In the genomic region with DNA sequence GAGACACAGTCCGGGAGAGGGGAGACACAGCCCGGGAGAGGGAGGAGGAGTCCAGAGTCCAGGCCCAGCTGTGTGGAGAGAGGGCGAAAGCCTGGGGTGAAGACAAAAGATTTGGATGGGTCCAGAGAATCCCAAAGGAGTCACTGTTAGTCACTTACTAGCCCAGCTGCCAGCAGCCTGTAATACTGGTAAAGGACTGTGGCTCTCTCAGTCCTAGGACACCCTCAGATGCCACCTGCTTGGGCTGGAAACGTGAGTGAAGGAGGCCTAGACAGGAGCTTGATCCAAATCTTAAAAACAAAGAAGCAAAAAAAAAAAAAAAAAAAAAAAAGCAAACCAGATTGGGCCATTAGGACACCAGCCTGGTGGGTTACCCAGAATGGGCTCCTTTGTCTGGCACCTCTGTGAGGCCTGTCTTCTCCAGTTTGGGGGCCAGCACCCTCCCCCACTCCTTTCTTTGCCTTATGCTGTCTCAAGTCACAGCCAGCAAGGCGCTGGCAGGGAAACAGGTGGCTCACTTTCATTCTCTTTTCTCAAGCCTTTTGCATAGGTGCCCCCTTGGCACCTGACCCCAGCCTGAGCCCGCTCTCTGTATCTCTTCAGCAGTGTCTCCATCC, we compare ENCODE assay signal across 25 mouse cellular contexts. TPM values are rescaled to one million over a fixed set of nuclear protein-coding genes. Genes with fewer than 3 reads are reported as not detected.
DNase-seq lines count a peak whose midpoint lies in the region; ATAC-seq and TF ChIP-seq lines count a peak whose summit lies in the region.
"Had no signal": no experiment of that assay in that cellular context is flagged by ENCODE, and none has a peak within 500 bp of the region (broad histone marks: within the 10 kb centered on the region; RNA-seq: fewer than 3 reads in every experiment).

No protein-coding gene starts in this region.

- H3K4me1 ChIP-seq in hindbrain, embryonic 14.5 days (replicated peaks; ENCODE audit: control insufficient read depth, insufficient read depth, low read length), result peaks cover 3% of the 10 kb centered on the region
- H3K4me1 ChIP-seq in hindbrain, embryonic 13.5 days (replicated peaks), result peaks cover 32% of the 10 kb centered on the region
- H3K4me1 ChIP-seq in midbrain, postnatal 0 days (ENCODE audit: insufficient read depth, low read length), result no peaks in the 10 kb centered on the region; the same call in 1 of the 2 replicates
- 0 out of 2 replicates have a peak, but pooled peaks cover 9% of the 10 kb centered on the region for H3K4me1 ChIP-seq in midbrain, embryonic 14.5 days (ENCODE audit: control insufficient read depth, insufficient read depth, low read length)
- H3K4me1 ChIP-seq in forebrain, embryonic 14.5 days (ENCODE audit: control insufficient read depth, insufficient read depth, low read length), result peaks cover 17% of the 10 kb centered on the region
- no peaks in the 10 kb centered on the region for H3K4me1 ChIP-seq in stomach, postnatal 0 days (replicated peaks; ENCODE audit: control insufficient read depth, insufficient read depth)
- H3K4me1 ChIP-seq: heart, embryonic 12.5 days had no signal

- ATAC-seq in hindbrain, embryonic 14.5 days (ENCODE audit: low FRiP score), result 0 out of 2 replicates have a peak, but pooled peaks have one; percentile 16
- no peak for ATAC-seq in hindbrain, embryonic 13.5 days (ENCODE audit: low FRiP score)
- ATAC-seq in midbrain, postnatal 0 days (ENCODE audit: low FRiP score), result no peak
- ATAC-seq in midbrain, embryonic 14.5 days (ENCODE audit: low FRiP score, low TSS enrichment), result no peak
- ATAC-seq in forebrain, embryonic 14.5 days, result peak; percentile 78
- no peak for ATAC-seq in stomach, postnatal 0 days (ENCODE audit: low FRiP score, low TSS enrichment)
- ATAC-seq: intestine, embryonic 16.5 days had no signal

- H3K9ac ChIP-seq in hindbrain, embryonic 14.5 days, result no peak overlapping the region
- H3K9ac ChIP-seq in hindbrain, embryonic 13.5 days, result no peak overlapping the region
- H3K9ac ChIP-seq in midbrain, postnatal 0 days (replicated peaks; ENCODE audit: low read length, poor library complexity, severe bottlenecking), result no peak overlapping the region
- no peak overlapping the region for H3K9ac ChIP-seq in midbrain, embryonic 14.5 days (replicated peaks; ENCODE audit: low read length)
- H3K9ac ChIP-seq in forebrain, embryonic 14.5 days (ENCODE audit: low read length), result no peak overlapping the region; the same call in 1 of the 2 replicates
- H3K9ac ChIP-seq in stomach, postnatal 0 days (ENCODE audit: low read length), result no peak overlapping the region
- H3K9ac ChIP-seq: heart, embryonic 12.5 days; hindbrain, embryonic 15.5 days; liver, embryonic 13.5 days had no signal

- no peak for DNase-seq in hindbrain, embryonic 14.5 days (ENCODE audit: low spot score)
- peak; percentile 29 for DNase-seq in midbrain, postnatal 0 days (ENCODE audit: low spot score)
- no peak for DNase-seq in midbrain, embryonic 14.5 days
- peak; percentile 87 for DNase-seq in forebrain, embryonic 14.5 days (ENCODE audit: low spot score)
- DNase-seq in stomach, postnatal 0 days (ENCODE audit: low spot score), result no peak
- DNase-seq in layer of hippocampus, adult 9-11 months, result no peak
- DNase-seq: adrenal gland, adult 2 months; B cell, adult 2 months; cerebellum, adult 18-20 months; gastrocnemius, postnatal 25 days; heart, adult 18-20 months; heart, postnatal 10 days; kidney, adult 9 months; kidney, postnatal 25 days; liver, embryonic 13.5 days; lung, adult 2 months; lung, postnatal 14 days; right cerebral cortex, postnatal 14 days had no signal

- no peak overlapping the region for H3K4me2 ChIP-seq in hindbrain, embryonic 14.5 days (replicated peaks)
- H3K4me2 ChIP-seq in hindbrain, embryonic 13.5 days, result no peak overlapping the region
- no peak overlapping the region for H3K4me2 ChIP-seq in midbrain, postnatal 0 days (ENCODE audit: low read depth, low read length, poor library complexity, severe bottlenecking)
- no peak overlapping the region for H3K4me2 ChIP-seq in midbrain, embryonic 14.5 days (ENCODE audit: low read length)
- H3K4me2 ChIP-seq in forebrain, embryonic 14.5 days (ENCODE audit: low read length), result no peak overlapping the region
- H3K4me2 ChIP-seq in stomach, postnatal 0 days (replicated peaks; ENCODE audit: low read depth), result no peak overlapping the region
- H3K4me2 ChIP-seq: heart, embryonic 12.5 days; hindbrain, embryonic 15.5 days; liver, embryonic 13.5 days had no signal

- H3K27me3 ChIP-seq in hindbrain, embryonic 14.5 days (ENCODE audit: control insufficient read depth, insufficient read depth, low read length), result no peaks in the 10 kb centered on the region
- H3K27me3 ChIP-seq in hindbrain, embryonic 13.5 days, result peaks cover 25% of the 10 kb centered on the region
- H3K27me3 ChIP-seq in midbrain, postnatal 0 days (ENCODE audit: insufficient read depth, low read length), result no peaks in the 10 kb centered on the region
- H3K27me3 ChIP-seq in midbrain, embryonic 14.5 days (ENCODE audit: control insufficient read depth, insufficient read depth, low read length), result peaks cover 3% of the 10 kb centered on the region; the same call in 1 of the 2 replicates
- H3K27me3 ChIP-seq in forebrain, embryonic 14.5 days (replicated peaks; ENCODE audit: control insufficient read depth, insufficient read depth, low read length), result no peaks in the 10 kb centered on the region
- H3K27me3 ChIP-seq in stomach, postnatal 0 days (ENCODE audit: control insufficient read depth, insufficient read depth, low read length), result no peaks in the 10 kb centered on the region
- H3K27me3 ChIP-seq: hindbrain, embryonic 15.5 days had no signal

- H3K4me3 ChIP-seq in hindbrain, embryonic 14.5 days (replicated peaks; ENCODE audit: low read length), result no peak overlapping the region
- no peak overlapping the region for H3K4me3 ChIP-seq in hindbrain, embryonic 13.5 days
- H3K4me3 ChIP-seq in midbrain, postnatal 0 days (ENCODE audit: low read depth, low read length), result no peak overlapping the region
- H3K4me3 ChIP-seq in midbrain, embryonic 14.5 days (replicated peaks; ENCODE audit: low read depth, low read length), result no peak overlapping the region
- no peak overlapping the region for H3K4me3 ChIP-seq in forebrain, embryonic 14.5 days (ENCODE audit: low read depth, low read length)
- no peak overlapping the region for H3K4me3 ChIP-seq in stomach, postnatal 0 days (ENCODE audit: low read depth, low read length)
- H3K4me3 ChIP-seq: heart, embryonic 12.5 days; hindbrain, embryonic 15.5 days; liver, embryonic 13.5 days had no signal

- TF ChIP-seq EP300 in stomach, postnatal 0 days (optimal IDR thresholded peaks at IDR 0.05), result no peak

- no peaks in the 10 kb centered on the region for H3K9me3 ChIP-seq in hindbrain, embryonic 14.5 days (ENCODE audit: control insufficient read depth, low read length)
- no peaks in the 10 kb centered on the region for H3K9me3 ChIP-seq in hindbrain, embryonic 13.5 days
- H3K9me3 ChIP-seq in midbrain, postnatal 0 days (ENCODE audit: low read length), result no peaks in the 10 kb centered on the region
- H3K9me3 ChIP-seq in midbrain, embryonic 14.5 days (ENCODE audit: control insufficient read depth, low read length), result no peaks in the 10 kb centered on the region
- H3K9me3 ChIP-seq in forebrain, embryonic 14.5 days (replicated peaks; ENCODE audit: control insufficient read depth, low read length), result no peaks in the 10 kb centered on the region
- no peaks in the 10 kb centered on the region for H3K9me3 ChIP-seq in stomach, postnatal 0 days (ENCODE audit: control insufficient read depth, low read length)
- H3K9me3 ChIP-seq: G1E; heart, embryonic 12.5 days; hindbrain, embryonic 15.5 days; liver, embryonic 13.5 days had no signal

- no peak overlapping the region for H3K27ac ChIP-seq in hindbrain, embryonic 14.5 days
- no peak overlapping the region for H3K27ac ChIP-seq in hindbrain, embryonic 13.5 days
- H3K27ac ChIP-seq in midbrain, postnatal 0 days (ENCODE audit: low read depth, low read length), result no peak overlapping the region
- no peak overlapping the region for H3K27ac ChIP-seq in midbrain, embryonic 14.5 days (replicated peaks; ENCODE audit: low read depth, low read length)
- peak overlapping the region; percentile 88 for H3K27ac ChIP-seq in forebrain, embryonic 14.5 days (ENCODE audit: low read depth, low read length)
- H3K27ac ChIP-seq in stomach, postnatal 0 days (replicated peaks), result no peak overlapping the region
- H3K27ac ChIP-seq: hindbrain, embryonic 15.5 days; liver, embryonic 13.5 days had no signal

- H3K36me3 ChIP-seq in hindbrain, embryonic 14.5 days (replicated peaks; ENCODE audit: control insufficient read depth, insufficient read depth), result no peaks in the 10 kb centered on the region
- H3K36me3 ChIP-seq in hindbrain, embryonic 13.5 days, result no peaks in the 10 kb centered on the region
- H3K36me3 ChIP-seq in midbrain, postnatal 0 days (ENCODE audit: insufficient read depth, low read length), result no peaks in the 10 kb centered on the region
- no peaks in the 10 kb centered on the region for H3K36me3 ChIP-seq in midbrain, embryonic 14.5 days (ENCODE audit: control insufficient read depth, insufficient read depth, low read length)
- no peaks in the 10 kb centered on the region for H3K36me3 ChIP-seq in forebrain, embryonic 14.5 days (ENCODE audit: control insufficient read depth, insufficient read depth, low read length)
- no peaks in the 10 kb centered on the region for H3K36me3 ChIP-seq in stomach, postnatal 0 days (ENCODE audit: control insufficient read depth, insufficient read depth, low read length)
- H3K36me3 ChIP-seq: G1E; heart, embryonic 12.5 days; hindbrain, embryonic 15.5 days; liver, embryonic 13.5 days had no signal

- TF ChIP-seq CTCF in midbrain, postnatal 0 days (IDR thresholded peaks at IDR 0.05), result no peak
- no peak for TF ChIP-seq CTCF in stomach, postnatal 0 days (IDR thresholded peaks at IDR 0.05; ENCODE audit: low read depth)

- WGBS in hindbrain, embryonic 14.5 days, result 42% methylated on average over 6 of the region's 6 CpGs
- 44% methylated on average over 6 of the region's 6 CpGs for WGBS in hindbrain, embryonic 13.5 days
- WGBS in midbrain, postnatal 0 days, result 60% methylated on average over 6 of the region's 6 CpGs
- 42% methylated on average over 6 of the region's 6 CpGs for WGBS in midbrain, embryonic 14.5 days
- WGBS in forebrain, embryonic 14.5 days, result 35% methylated on average over 6 of the region's 6 CpGs
- 82% methylated on average over 6 of the region's 6 CpGs for WGBS in stomach, postnatal 0 days

RNA-seq across cellular contexts. Expression of a gene that starts 55.9 kb away (rescaled TPM):
- 6.8 and 7.6 TPM in 2 replicates for polyA plus RNA-seq in hindbrain, embryonic 14.5 days (2014; fragmentation: Nextera tagmentation; extraction: Ambion mirVana)
- 21.8 and 26.3 TPM in 2 replicates for polyA plus RNA-seq in hindbrain, embryonic 13.5 days (2015; fragmentation: Nextera tagmentation; extraction: Ambion mirVana)
- 13.1 and 27.1 TPM in 2 replicates for total RNA-seq in midbrain, postnatal 0 days (2014; rRNA removed)
- 36.8 and 37.2 TPM in 2 replicates for polyA plus RNA-seq in midbrain, postnatal 0 days (2015; fragmentation: Nextera tagmentation; extraction: Ambion mirVana)
- polyA plus RNA-seq in midbrain, embryonic 14.5 days (2014; fragmentation: Nextera tagmentation; extraction: Ambion mirVana), result 35.7 and 55.3 TPM in 2 replicates
- 24.3 and 30.6 TPM in 2 replicates for polyA plus RNA-seq in forebrain, embryonic 14.5 days (2014; fragmentation: Nextera tagmentation; extraction: Ambion mirVana)
- not detected in 2 replicates for polyA plus RNA-seq in stomach, postnatal 0 days (2015; fragmentation: Nextera tagmentation; extraction: Ambion mirVana)
- total RNA-seq: adrenal gland, adult 2 months; CH12.LX; common myeloid progenitor, adult 5-6 weeks; G1E; gastrocnemius, postnatal 25 days; heart, adult 18-20 months; heart, postnatal 10 days had no signal
- polyA plus RNA-seq: adrenal gland, adult 2 months; G1E; intestine, embryonic 16.5 days; liver, embryonic 13.5 days; lung, adult 2 months had no signal

Comparison
In these comparisons a context has a peak if more than half of its experiments do, and no peak if none do; other contexts are left out.
1. ATAC-seq: peak in hindbrain, embryonic 14.5 days (single experiment) and forebrain, embryonic 14.5 days (single experiment); none in hindbrain, embryonic 13.5 days (single experiment), midbrain, postnatal 0 days (single experiment), midbrain, embryonic 14.5 days (single experiment) and stomach, postnatal 0 days (single experiment).
2. DNase-seq: peak in midbrain, postnatal 0 days (single experiment) and forebrain, embryonic 14.5 days (single experiment); none in hindbrain, embryonic 14.5 days (single experiment), midbrain, embryonic 14.5 days (single experiment), stomach, postnatal 0 days (single experiment) and layer of hippocampus, adult 9-11 months (single experiment).